8 mouse cellular contexts compared by ENCODE assay signal in genomic region chr13:73604156-73604957, GRCm38 (mm10). TPM values are rescaled to one million over a fixed set of nuclear protein-coding genes. Genes with fewer than 3 reads are reported as not detected.
A peak's percentile ranks its signal among the peaks of the same experiment; 100 is the strongest.
DNase-seq lines count a peak whose midpoint lies in the region; ATAC-seq and TF ChIP-seq lines count a peak whose summit lies in the region.

No protein-coding gene starts in this region.

- H3K9ac ChIP-seq in forebrain, embryonic 16.5 days (replicated peaks; ENCODE audit: low read depth, low read length): peak overlapping the region; percentile 87
- H3K9ac ChIP-seq in liver, embryonic 16.5 days (ENCODE audit: low read depth, low read length): peak overlapping the region; percentile 80
- peak overlapping the region; percentile 70 for H3K9ac ChIP-seq in stomach, embryonic 15.5 days

- peak overlapping the region; percentile 97 for H3K4me2 ChIP-seq in forebrain, embryonic 16.5 days (ENCODE audit: low read length)
- H3K4me2 ChIP-seq in liver, embryonic 16.5 days (ENCODE audit: low read depth, low read length): peak overlapping the region; percentile 93
- peak overlapping the region; percentile 88 for H3K4me2 ChIP-seq in stomach, embryonic 15.5 days

- peaks cover 24% of the 10 kb centered on the region for H3K36me3 ChIP-seq in forebrain, embryonic 16.5 days (ENCODE audit: control insufficient read depth, insufficient read depth)
- H3K36me3 ChIP-seq in liver, embryonic 16.5 days (ENCODE audit: control insufficient read depth, insufficient read depth): peaks cover 16% of the 10 kb centered on the region
- H3K36me3 ChIP-seq in stomach, embryonic 15.5 days: peaks cover 22% of the 10 kb centered on the region

- peak; percentile 78 for ATAC-seq in forebrain, embryonic 16.5 days
- peak; percentile 54 for ATAC-seq in liver, embryonic 16.5 days (ENCODE audit: low read depth)
- peak; percentile 79 for ATAC-seq in stomach, embryonic 15.5 days (ENCODE audit: insufficient read depth, low FRiP score, low read depth)

- no peak for DNase-seq in left cerebral cortex, adult 2 months (ENCODE audit: extremely low spot score in 1 of 2, low spot score in 2 of 2)
- DNase-seq in left cerebral cortex, postnatal 36 days (ENCODE audit: low spot score in 2 of 2): no peak
- DNase-seq in spleen, postnatal 14 days (ENCODE audit: low spot score in 2 of 2): no peak
- no peak for DNase-seq in layer of hippocampus, postnatal 36 days

- peak overlapping the region; percentile 72 for H3K27ac ChIP-seq in left cerebral cortex, adult 2 months
- H3K27ac ChIP-seq in bone marrow macrophage, adult 2 months (ENCODE audit: insufficient read depth, low read depth, low read length): 0 out of 2 replicates have a peak overlapping the region, but pooled peaks have one; percentile 3
- H3K27ac ChIP-seq in forebrain, embryonic 16.5 days (ENCODE audit: low read length): peak overlapping the region; percentile 66; the same call in 1 of the 2 replicates
- peak overlapping the region; percentile 78 for H3K27ac ChIP-seq in liver, embryonic 16.5 days (ENCODE audit: low read length)
- H3K27ac ChIP-seq in stomach, embryonic 15.5 days: peak overlapping the region; percentile 80

- no peak for TF ChIP-seq POLR2A in bone marrow macrophage, adult 2 months (IDR thresholded peaks at IDR 0.05; ENCODE audit: borderline replicate concordance, low read depth, low read length)

- H3K4me3 ChIP-seq in left cerebral cortex, adult 2 months: peak overlapping the region; percentile 70
- peak overlapping the region; percentile 97 for H3K4me3 ChIP-seq in bone marrow macrophage, adult 2 months (ENCODE audit: insufficient read depth, low read length)
- H3K4me3 ChIP-seq in forebrain, embryonic 16.5 days (replicated peaks; ENCODE audit: low read length): peak overlapping the region; percentile 93
- peak overlapping the region; percentile 88 for H3K4me3 ChIP-seq in liver, embryonic 16.5 days (ENCODE audit: low read depth, low read length)
- peak overlapping the region; percentile 89 for H3K4me3 ChIP-seq in stomach, embryonic 15.5 days (replicated peaks)

- H3K4me1 ChIP-seq in bone marrow macrophage, adult 2 months (ENCODE audit: control insufficient read depth, insufficient read depth, low read length): peaks cover 7% of the 10 kb centered on the region
- peaks cover 19% of the 10 kb centered on the region for H3K4me1 ChIP-seq in forebrain, embryonic 16.5 days (replicated peaks; ENCODE audit: control insufficient read depth, insufficient read depth, low read length)
- H3K4me1 ChIP-seq in liver, embryonic 16.5 days (ENCODE audit: control insufficient read depth, low read depth, low read length): peaks cover 13% of the 10 kb centered on the region
- peaks cover 11% of the 10 kb centered on the region for H3K4me1 ChIP-seq in stomach, embryonic 15.5 days

- intact Hi-C loops in left cerebral cortex, adult 2 months (cut with DNase I): loop anchor here (2.0 to 5.0 kb wide), 2 partner anchors 178 to 277 kb away; partner anchors contain the start of genes Mrpl36 and Ndufs6
- intact Hi-C loops in left cerebral cortex, postnatal 36 days (cut with DNase I): loop anchor here (10.0 kb wide), 1 partner anchor 280 kb away; the partner anchor contains the start of genes Mrpl36 and Ndufs6

- no peaks in the 10 kb centered on the region for H3K9me3 ChIP-seq in forebrain, embryonic 16.5 days (ENCODE audit: control insufficient read depth, low read length)
- H3K9me3 ChIP-seq in liver, embryonic 16.5 days (replicated peaks; ENCODE audit: control insufficient read depth, low read length): no peaks in the 10 kb centered on the region
- no peaks in the 10 kb centered on the region for H3K9me3 ChIP-seq in stomach, embryonic 15.5 days

- H3K27me3 ChIP-seq in forebrain, embryonic 16.5 days (replicated peaks; ENCODE audit: control insufficient read depth, insufficient read depth, low read length): no peaks in the 10 kb centered on the region
- no peaks in the 10 kb centered on the region for H3K27me3 ChIP-seq in liver, embryonic 16.5 days (ENCODE audit: control insufficient read depth, insufficient read depth, low read depth, low read length)
- H3K27me3 ChIP-seq in stomach, embryonic 15.5 days (replicated peaks): no peaks in the 10 kb centered on the region

- no peak for TF ChIP-seq CTCF in left cerebral cortex, adult 2 months (IDR thresholded peaks at IDR 0.05)
- no peak for TF ChIP-seq CTCF in bone marrow macrophage, adult 2 months (IDR thresholded peaks at IDR 0.05; ENCODE audit: low read depth, low read length)

- 3% methylated on average over 39 of the region's 39 CpGs for WGBS in forebrain, embryonic 16.5 days
- WGBS in liver, embryonic 16.5 days (ENCODE audit: insufficient replicate concordance): under 1% methylated on average over 39 of the region's 39 CpGs
- WGBS in stomach, embryonic 15.5 days: 3% methylated on average over 39 of the region's 39 CpGs

RNA-seq across cellular contexts. Expression of gene Clptm1l, which starts 0.6 kb away (rescaled TPM):
- 100 to 1,000 TPM; 115 to 123 TPM for total RNA-seq in left cerebral cortex, adult 2 months (2021)
- total RNA-seq in left cerebral cortex, postnatal 36 days (2021): 100 to 1,000 TPM; 122 to 134 TPM
- 109 and 119 TPM in 2 replicates for polyA plus RNA-seq in bone marrow macrophage, adult 2 months (2012; ENCODE audit: insufficient read depth, insufficient read length, missing spikeins)
- polyA plus RNA-seq in forebrain, embryonic 16.5 days (2015; fragmentation: Nextera tagmentation; extraction: Ambion mirVana): 125 and 130 TPM in 2 replicates
- polyA plus RNA-seq in liver, embryonic 16.5 days (2015; fragmentation: Nextera tagmentation; extraction: Ambion mirVana): 63.1 and 64.3 TPM in 2 replicates
- polyA plus RNA-seq in stomach, embryonic 15.5 days (2015; fragmentation: Nextera tagmentation; extraction: Ambion mirVana): 148 and 151 TPM in 2 replicates
- total RNA-seq in layer of hippocampus, postnatal 36 days (2021): 100 to 1,000 TPM; 124 to 131 TPM

RNA-seq across cellular contexts. Expression of gene Tert, which starts 22.4 kb away (rescaled TPM):
- 1 to 10 TPM; 4.1 to 4.4 TPM for total RNA-seq in left cerebral cortex, adult 2 months (2021)
- total RNA-seq in left cerebral cortex, postnatal 36 days (2021): 1 to 10 TPM; 2.2 to 3.1 TPM
- not detected in 2 replicates for polyA plus RNA-seq in bone marrow macrophage, adult 2 months (2012; ENCODE audit: insufficient read depth, insufficient read length, missing spikeins)
- 5.5 and 7.6 TPM in 2 replicates for polyA plus RNA-seq in forebrain, embryonic 16.5 days (2015; fragmentation: Nextera tagmentation; extraction: Ambion mirVana)
- polyA plus RNA-seq in liver, embryonic 16.5 days (2015; fragmentation: Nextera tagmentation; extraction: Ambion mirVana): 1.1 and 2.2 TPM in 2 replicates
- 3.7 and 6.6 TPM in 2 replicates for polyA plus RNA-seq in stomach, embryonic 15.5 days (2015; fragmentation: Nextera tagmentation; extraction: Ambion mirVana)
- 1 to 10 TPM; 3.9 to 4.7 TPM for total RNA-seq in layer of hippocampus, postnatal 36 days (2021)

Comparison
In these comparisons a context has a peak if more than half of its experiments do, and no peak if none do; other contexts are left out.
1. H3K27ac ChIP-seq: peak in every context shown above with its lines; median percentile 80 in stomach, embryonic 15.5 days; 78 in liver, embryonic 16.5 days; 72 in left cerebral cortex, adult 2 months; 66 in forebrain, embryonic 16.5 days; 3 in bone marrow macrophage, adult 2 months.